Mouse (Mus musculus) liver, embryonic 14.5 days (tissue): ENCODE measurements around the gene Dock4. TPM values are rescaled to one million over a fixed set of nuclear protein-coding genes. Genes with fewer than 3 reads are reported as not detected.

Experiments
- ATAC-seq: fragments of 200-750 bp; cut with Nextera tagmentation; 2 replicates; pipeline ENCODE4 v1.8.0; 2017; ENCODE audit warnings: moderate number of reproducible peaks, mild to moderate bottlenecking, moderate library complexity; ENCODE audit not compliant: insufficient read depth
- DNase-seq, 3 experiments: peaks; one replicate each; pipeline ENCODE4 v3.0.0-alpha.2; 2012 to 2013; ENCODE audit warnings: low read depth in 3 of 3, low spot score in 3 of 3
- H3K27ac ChIP-seq: fragments of 300-500 bp; sonication (generic); 2 replicates; pipeline ENCODE4 v1.5.1; 2014; ENCODE audit warnings: moderate library complexity, mild to moderate bottlenecking, control low read depth, inconsistent platforms
- H3K27me3 ChIP-seq: fragments of 300-500 bp; sonication (generic); 2 replicates; pipeline ENCODE4 v1.6.1; 2014; ENCODE audit warnings: mild to moderate bottlenecking, low read length, moderate library complexity; ENCODE audit not compliant: control insufficient read depth, insufficient read depth
- H3K36me3 ChIP-seq: fragments of 300-500 bp; sonication (generic); replicated peaks from 2 replicates; pipeline ENCODE4 v1.6.1; 2014; ENCODE audit warnings: low read depth; ENCODE audit not compliant: control insufficient read depth, insufficient read depth
- H3K4me1 ChIP-seq, 2 experiments: fragments of 200-500 bp in 1 of 2; fragments of 300-500 bp in 1 of 2; sonication (generic) in 1 of 2; replicated peaks; 2 replicates each; pipeline ENCODE4 v1.6.1; 2012 to 2014; ENCODE audit warnings: antibody characterized with exemption in 1 of 2, inconsistent platforms in 1 of 2, low read length in 1 of 2; ENCODE audit not compliant: control insufficient read depth in 2 of 2, insufficient read depth in 2 of 2
- H3K4me2 ChIP-seq: fragments of 300-500 bp; sonication (generic); 2 replicates; pipeline ENCODE4 v1.6.1; 2014; ENCODE audit warnings: low read depth, mild to moderate bottlenecking, control low read depth, moderate library complexity
- H3K4me3 ChIP-seq, 2 experiments: fragments of 200-500 bp in 1 of 2; fragments of 300-500 bp in 1 of 2; sonication (generic) in 1 of 2; 2 replicates each; pipeline ENCODE4 v1.5.1; 2012 to 2014; ENCODE audit warnings: low read depth in 2 of 2, low read length in 2 of 2, mild to moderate bottlenecking in 2 of 2, control low read depth in 1 of 2, inconsistent platforms in 1 of 2, moderate library complexity in 1 of 2; ENCODE audit not compliant: insufficient read depth in 1 of 2
- H3K9ac ChIP-seq: fragments of 300-500 bp; sonication (generic); replicated peaks from 2 replicates; pipeline ENCODE4 v1.6.1; 2014; ENCODE audit warnings: mild to moderate bottlenecking, control low read depth, moderate library complexity
- H3K9me3 ChIP-seq: fragments of 300-500 bp; sonication (generic); 2 replicates; pipeline ENCODE4 v1.6.1; 2016; ENCODE audit warnings: low read length, mixed read lengths; ENCODE audit not compliant: control insufficient read depth
- CTCF ChIP-seq: IDR thresholded peaks from 2 replicates; pipeline ENCODE4 v1.5.1; 2016; ENCODE audit warnings: antibody characterized with exemption, low read depth, control low read depth
- EP300 ChIP-seq: IDR thresholded peaks from 2 replicates; pipeline ENCODE4 v1.6.1; 2016; ENCODE audit warnings: antibody characterized with exemption, low read depth
- WGBS: fragments of 180-500 bp; shearing (Covaris S2); extraction: QIAGEN DNeasy Blood & Tissue Kit; methylation state at CpG from one replicate; pipeline ENCODE4 v1.1.7; 2014; ENCODE audit not compliant: insufficient replicate concordance; 5-methylcytosine and 5-hydroxymethylcytosine counted together
- polyA plus RNA-seq, 2 experiments: library from polyadenylated mRNA; depleted of rRNA in 1 of 2; stranded (reverse) in 1 of 2; unstranded in 1 of 2; fragments of >200 nt; fragmentation: Nextera tagmentation in 1 of 2; extraction: Ambion mirVana in 1 of 2; gene quantifications; 2 replicates each; pipeline versions ENCODE4 v1.2.1 to v1.2.3; 2012 to 2014

Gene Dock4
- polyA plus RNA-seq, 2 experiments = 0.49 to 0.57 TPM

- no peak for ATAC-seq
- DNase-seq = no peak
- no peak overlapping the region for H3K4me3 ChIP-seq
- 0 out of 4 replicates have a peak, but pooled peaks cover 0 to 2% of the 10 kb centered on the region in 2 experiments for H3K4me1 ChIP-seq
- no peaks in the 10 kb centered on the region for H3K9me3 ChIP-seq
- no peaks in the 10 kb centered on the region for H3K36me3 ChIP-seq
- WGBS = 53% methylated on average over 8 of the region's 8 CpGs
- H3K27ac ChIP-seq = no peak overlapping the region
- TF ChIP-seq EP300 (no peak), CTCF (no peak)
- no peak overlapping the region for H3K9ac ChIP-seq
- no peaks in the 10 kb centered on the region for H3K27me3 ChIP-seq
- no peak overlapping the region for H3K4me2 ChIP-seq
Measured at GRCm38 (mm10) chr12:40415312-40415925, 30.3 kb upstream of the Dock4 start.

- no peak overlapping the region for H3K4me3 ChIP-seq
- TF ChIP-seq CTCF (no peak), EP300 (no peak)
- ATAC-seq (no peak), DNase-seq (no peak)
- no peaks in the 10 kb centered on the region for H3K36me3 ChIP-seq
- no peaks in the 10 kb centered on the region for H3K27me3 ChIP-seq
- H3K9me3 ChIP-seq = no peaks in the 10 kb centered on the region
- H3K9ac ChIP-seq = no peak overlapping the region
- H3K27ac ChIP-seq = no peak overlapping the region
- 0 out of 4 replicates have a peak, but pooled peaks cover 0 to 2% of the 10 kb centered on the region in 2 experiments for H3K4me1 ChIP-seq
- no peak overlapping the region for H3K4me2 ChIP-seq
- 60% methylated on average over 4 of the region's 4 CpGs for WGBS
Measured at GRCm38 (mm10) chr12:40417257-40417656, 28.5 kb upstream of the Dock4 start.

GRCm38 (mm10) chr12:40424991-40425390 lies 20.8 kb upstream of the Dock4 start:
- H3K9ac ChIP-seq = no peak overlapping the region
- WGBS = 55% methylated on average over 1 of the region's 1 CpGs

GRCm38 (mm10) chr12:40427606-40428005 lies 18.1 kb upstream of the Dock4 start:
- H3K4me2 ChIP-seq = no peak overlapping the region
- TF ChIP-seq CTCF (no peak), EP300 (no peak)
- ATAC-seq = no peak

More at GRCm38 (mm10) chr12:40424991-40425390, 20.8 kb upstream of the Dock4 start:
- ATAC-seq (no peak), DNase-seq (no peak)
- no peak for TF ChIP-seq EP300
- TF ChIP-seq CTCF = no peak
- H3K4me2 ChIP-seq = no peak overlapping the region
- no peaks in the 10 kb centered on the region for H3K27me3 ChIP-seq
- H3K4me1 ChIP-seq = no peaks in the 10 kb centered on the region
- H3K36me3 ChIP-seq = no peaks in the 10 kb centered on the region
- H3K9me3 ChIP-seq = no peaks in the 10 kb centered on the region
- no peak overlapping the region for H3K27ac ChIP-seq
- H3K4me3 ChIP-seq = no peak overlapping the region

GRCm38 (mm10) chr12:40429976-40430375 lies 15.8 kb upstream of the Dock4 start:
- TF ChIP-seq CTCF (no peak), EP300 (no peak)
- no peaks in the 10 kb centered on the region for H3K9me3 ChIP-seq
- no peak overlapping the region for H3K4me2 ChIP-seq
- 58% methylated on average over 3 of the region's 3 CpGs for WGBS
- no peaks in the 10 kb centered on the region for H3K36me3 ChIP-seq
- H3K4me1 ChIP-seq = peaks cover 0 to 7% of the 10 kb centered on the region in 2 experiments; a peak in 2 of 4 replicates
- no peak for DNase-seq
- no peak for ATAC-seq
- H3K9ac ChIP-seq = no peak overlapping the region
- H3K27me3 ChIP-seq = no peaks in the 10 kb centered on the region
- no peak overlapping the region for H3K27ac ChIP-seq
- no peak overlapping the region for H3K4me3 ChIP-seq

More at GRCm38 (mm10) chr12:40427606-40428005, 18.1 kb upstream of the Dock4 start:
- WGBS = 55% methylated on average over 10 of the region's 10 CpGs
- Histone ChIP-seq H3K9me3 (no peaks in the 10 kb centered on the region), H3K9ac (no peak overlapping the region), H3K4me1 (peaks cover 0 to 4% of the 10 kb centered on the region in 2 experiments; a peak in 2 of 4 replicates), H3K4me3 (no peak overlapping the region), H3K27ac (no peak overlapping the region), H3K36me3 (no peaks in the 10 kb centered on the region), H3K27me3 (no peaks in the 10 kb centered on the region)
- DNase-seq = no peak
